Mouse (Mus musculus): Measurements from ENCODE around the gene Plxna2.

GRCm38 (mm10) chr1:194650566-194650965 lies 32.5 kb downstream of the Plxna2 start:
- TF ChIP-seq POLR2A (IDR thresholded peaks at IDR 0.05; ENCODE audit: insufficient read depth, low read depth, low read length) (no peak), CTCF (IDR thresholded peaks at IDR 0.05; ENCODE audit: insufficient read depth, low read depth, low read length) (no peak)

Measured in olfactory bulb, adult 2 months (tissue).